Mouse (Mus musculus) c-Kit-positive CD71-negative TER-119-negative erythroid progenitor cells, embryonic 14.5 days (primary cell): Measurements from ENCODE around the gene Olfr576.

ENCODE experiments used
- DNase-seq: peaks from one replicate; pipeline ENCODE4 v3.0.0-alpha.2; 2013; ENCODE audit warnings: low read depth

Gene Olfr576

GRCm38 (mm10) chr7:102962360-102962759 lies at the start of gene Olfr576:
Gene Olfr576, plus strand, starts transcription at chr7:102962660.
- DNase-seq = no peak

GRCm38 (mm10) chr7:102915261-102915660 lies 47.2 kb upstream of the Olfr576 start:
- DNase-seq = no peak

GRCm38 (mm10) chr7:102916405-102916804 lies 46.1 kb upstream of the Olfr576 start:
- DNase-seq = no peak

DNA sequence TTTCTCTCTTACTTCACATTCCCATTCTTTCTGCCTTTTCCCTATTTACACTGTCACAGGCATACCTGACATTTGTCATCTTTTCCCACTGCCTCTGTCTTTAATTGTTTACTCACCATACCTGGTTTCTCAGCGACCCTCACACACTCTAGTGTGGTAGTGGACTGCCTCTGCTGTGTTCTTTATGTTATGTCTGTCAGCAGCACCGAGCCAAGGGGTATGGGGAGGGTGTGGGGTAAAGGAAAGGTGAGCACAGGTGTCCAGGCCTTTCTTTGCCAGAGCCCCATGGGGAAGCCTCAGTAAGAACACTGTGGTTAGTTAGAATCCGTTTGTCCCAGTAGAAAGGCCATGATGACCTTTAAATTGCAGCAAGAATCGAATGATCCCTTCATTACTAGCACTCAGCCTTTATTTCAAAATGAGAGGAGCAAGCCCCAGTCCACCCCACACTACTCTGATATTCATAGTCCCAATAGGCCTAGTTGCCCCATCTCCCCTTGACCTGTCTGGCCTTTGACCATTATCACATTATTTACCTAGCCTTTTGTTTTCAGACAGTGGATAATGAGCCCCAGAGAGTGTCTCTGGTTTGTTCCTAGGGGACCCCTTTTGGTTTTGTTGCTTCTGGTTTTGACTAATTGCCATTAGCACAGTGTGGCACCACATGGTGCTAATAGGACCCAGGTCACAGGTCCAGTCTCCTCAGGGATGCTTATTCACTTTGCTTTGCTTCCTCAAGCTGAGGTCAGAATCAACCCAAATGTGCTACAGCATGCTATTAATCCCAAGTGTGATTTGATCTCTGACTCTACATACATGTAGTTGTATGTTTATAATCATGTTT lies 45.2 kb upstream of the Olfr576 start, which contains the start of gene Olfr571:
Olfr571 (minus strand) TSS at position 505 of the 844 bp plus-strand sequence.
- DNase-seq = no peak

DNA sequence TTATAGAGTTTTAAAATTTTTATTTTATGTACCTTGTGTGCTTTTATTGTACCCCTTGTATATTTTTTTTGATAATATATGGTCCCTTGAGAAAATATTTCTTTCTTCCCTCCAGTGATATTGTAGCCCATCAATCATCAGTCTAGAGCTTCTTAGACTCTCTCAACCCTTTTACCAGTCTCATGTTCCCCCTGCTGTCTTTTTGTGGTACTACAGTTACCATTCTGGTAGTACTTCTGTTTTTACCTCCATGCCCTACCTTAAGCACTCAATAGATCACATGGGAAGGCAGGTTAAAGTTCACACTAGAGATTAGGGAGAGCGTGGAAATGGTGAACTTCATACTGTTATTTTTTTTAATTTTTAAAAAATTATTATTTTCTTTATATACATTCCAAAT lies 42.8 kb upstream of the Olfr576 start:
- peak; percentile 50 for DNase-seq

- no peak for DNase-seq
Observed at GRCm38 (mm10) chr7:102924109-102924508, 38.4 kb upstream of the Olfr576 start, which contains the start of gene Olfr572. Gene Olfr572, plus strand, starts transcription at chr7:102924409.

DNA sequence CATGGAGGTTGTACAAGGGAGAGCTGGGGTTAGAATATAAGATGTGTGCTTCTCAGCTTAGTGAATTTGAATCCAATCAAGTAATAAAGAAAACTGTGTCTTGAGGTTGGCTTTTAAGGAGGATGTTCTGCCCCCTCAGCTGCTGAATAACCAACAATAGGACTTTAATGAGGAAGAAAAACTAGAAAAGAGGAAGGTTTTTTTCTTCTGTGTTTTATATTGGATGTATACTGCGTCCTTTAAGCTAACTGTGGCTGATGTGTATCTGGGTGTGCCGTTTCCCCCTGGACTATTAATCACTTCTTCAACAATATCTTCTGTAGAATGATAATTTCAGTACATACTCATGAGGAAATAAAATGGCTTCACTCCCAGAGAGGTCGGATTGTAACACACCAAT lies 35.4 kb upstream of the Olfr576 start:
- no peak for DNase-seq

GRCm38 (mm10) chr7:102942475-102942874 lies 20.0 kb upstream of the Olfr576 start, which contains the start of gene Olfr573-ps1:
Gene Olfr573-ps1, minus strand, starts transcription at chr7:102942575.
- no peak for DNase-seq

GRCm38 (mm10) chr7:102943417-102943816 lies 19.0 kb upstream of the Olfr576 start:
- DNase-seq = no peak

GRCm38 (mm10) chr7:102948167-102948566 lies 14.3 kb upstream of the Olfr576 start, which contains the start of gene Olfr574:
Gene Olfr574, plus strand, starts transcription at chr7:102948467.
- DNase-seq = no peak

- no peak for DNase-seq
Observed at GRCm38 (mm10) chr7:102950732-102951131, 11.7 kb upstream of the Olfr576 start.

DNA sequence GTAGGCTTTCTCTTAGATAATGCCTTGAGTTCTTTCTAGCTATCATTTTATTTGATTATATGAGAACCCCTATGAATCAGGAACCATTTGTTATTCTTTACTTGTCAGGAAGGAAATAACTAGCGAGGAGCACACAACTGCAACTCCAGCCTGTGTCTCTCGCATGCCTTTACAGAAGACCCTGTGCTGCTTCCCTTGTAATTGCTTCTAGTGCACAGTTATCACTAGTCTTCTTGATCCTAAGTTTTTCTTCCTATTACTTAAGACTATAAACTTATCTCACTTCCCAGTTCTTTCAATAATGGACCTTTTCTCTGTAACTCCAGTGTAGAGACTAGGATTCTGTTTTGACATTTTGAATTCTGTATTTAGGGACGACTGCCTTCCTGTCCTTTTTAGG lies 4.3 kb upstream of the Olfr576 start:
- DNase-seq = no peak

- DNase-seq = no peak
Observed at GRCm38 (mm10) chr7:102958593-102958992, 3.9 kb upstream of the Olfr576 start, which contains the start of gene Olfr575. Gene Olfr575, minus strand, starts transcription at chr7:102958775.

GRCm38 (mm10) chr7:102974399-102974798 lies 11.9 kb downstream of the Olfr576 start:
- DNase-seq = no peak

- no peak for DNase-seq
Observed at GRCm38 (mm10) chr7:102975843-102976242, 13.4 kb downstream of the Olfr576 start, which contains the start of gene Olfr577. Gene Olfr577, minus strand, starts transcription at chr7:102975943.

GRCm38 (mm10) chr7:102989224-102989623 lies 26.8 kb downstream of the Olfr576 start, which contains the start of gene Olfr578:
Gene Olfr578, minus strand, starts transcription at chr7:102989324.
- DNase-seq = no peak
